Mouse (Mus musculus) liver, embryonic 14.5 days (tissue): Measurements from ENCODE around the gene Mars. TPM values are rescaled to one million over a fixed set of nuclear protein-coding genes. Genes with fewer than 3 reads are reported as not detected.

Source experiments
- ATAC-seq: fragments of 200-750 bp; cut with Nextera tagmentation; 2 replicates; pipeline ENCODE4 v1.8.0; 2017; ENCODE audit warnings: moderate number of reproducible peaks, mild to moderate bottlenecking, moderate library complexity; ENCODE audit not compliant: insufficient read depth
- DNase-seq, 3 experiments: peaks; one replicate each; pipeline ENCODE4 v3.0.0-alpha.2; 2012 to 2013; ENCODE audit warnings: low read depth in 3 of 3, low spot score in 3 of 3
- H3K27ac ChIP-seq: fragments of 300-500 bp; sonication (generic); 2 replicates; pipeline ENCODE4 v1.5.1; 2014; ENCODE audit warnings: moderate library complexity, mild to moderate bottlenecking, control low read depth, inconsistent platforms
- H3K27me3 ChIP-seq: fragments of 300-500 bp; sonication (generic); 2 replicates; pipeline ENCODE4 v1.6.1; 2014; ENCODE audit warnings: mild to moderate bottlenecking, low read length, moderate library complexity; ENCODE audit not compliant: control insufficient read depth, insufficient read depth
- H3K36me3 ChIP-seq: fragments of 300-500 bp; sonication (generic); replicated peaks from 2 replicates; pipeline ENCODE4 v1.6.1; 2014; ENCODE audit warnings: low read depth; ENCODE audit not compliant: control insufficient read depth, insufficient read depth
- H3K4me1 ChIP-seq, 2 experiments: fragments of 200-500 bp in 1 of 2; fragments of 300-500 bp in 1 of 2; sonication (generic) in 1 of 2; replicated peaks; 2 replicates each; pipeline ENCODE4 v1.6.1; 2012 to 2014; ENCODE audit warnings: antibody characterized with exemption in 1 of 2, inconsistent platforms in 1 of 2, low read length in 1 of 2; ENCODE audit not compliant: control insufficient read depth in 2 of 2, insufficient read depth in 2 of 2
- H3K4me2 ChIP-seq: fragments of 300-500 bp; sonication (generic); 2 replicates; pipeline ENCODE4 v1.6.1; 2014; ENCODE audit warnings: low read depth, mild to moderate bottlenecking, control low read depth, moderate library complexity
- H3K4me3 ChIP-seq, 2 experiments: fragments of 200-500 bp in 1 of 2; fragments of 300-500 bp in 1 of 2; sonication (generic) in 1 of 2; 2 replicates each; pipeline ENCODE4 v1.5.1; 2012 to 2014; ENCODE audit warnings: low read depth in 2 of 2, low read length in 2 of 2, mild to moderate bottlenecking in 2 of 2, control low read depth in 1 of 2, inconsistent platforms in 1 of 2, moderate library complexity in 1 of 2; ENCODE audit not compliant: insufficient read depth in 1 of 2
- H3K9ac ChIP-seq: fragments of 300-500 bp; sonication (generic); replicated peaks from 2 replicates; pipeline ENCODE4 v1.6.1; 2014; ENCODE audit warnings: mild to moderate bottlenecking, control low read depth, moderate library complexity
- H3K9me3 ChIP-seq: fragments of 300-500 bp; sonication (generic); 2 replicates; pipeline ENCODE4 v1.6.1; 2016; ENCODE audit warnings: low read length, mixed read lengths; ENCODE audit not compliant: control insufficient read depth
- CTCF ChIP-seq: IDR thresholded peaks from 2 replicates; pipeline ENCODE4 v1.5.1; 2016; ENCODE audit warnings: antibody characterized with exemption, low read depth, control low read depth
- EP300 ChIP-seq: IDR thresholded peaks from 2 replicates; pipeline ENCODE4 v1.6.1; 2016; ENCODE audit warnings: antibody characterized with exemption, low read depth
- WGBS: fragments of 180-500 bp; shearing (Covaris S2); extraction: QIAGEN DNeasy Blood & Tissue Kit; methylation state at CpG from one replicate; pipeline ENCODE4 v1.1.7; 2014; ENCODE audit not compliant: insufficient replicate concordance; 5-methylcytosine and 5-hydroxymethylcytosine counted together
- polyA plus RNA-seq, 2 experiments: library from polyadenylated mRNA; depleted of rRNA in 1 of 2; stranded (reverse) in 1 of 2; unstranded in 1 of 2; fragments of >200 nt; fragmentation: Nextera tagmentation in 1 of 2; extraction: Ambion mirVana in 1 of 2; gene quantifications; 2 replicates each; pipeline versions ENCODE4 v1.2.1 to v1.2.3; 2012 to 2014

Mars gene
- polyA plus RNA-seq, 2 experiments, result 63.4 to 101 TPM

- TF ChIP-seq CTCF (no peak), EP300 (no peak)
- Histone ChIP-seq H3K9ac (no peak overlapping the region), H3K27me3 (no peaks in the 10 kb centered on the region; the same call in 1 of the 2 replicates), H3K4me3 (no peak overlapping the region), H3K4me2 (no peak overlapping the region), H3K36me3 (no peaks in the 10 kb centered on the region), H3K4me1 (no peaks in the 10 kb centered on the region), H3K9me3 (no peaks in the 10 kb centered on the region), H3K27ac (no peak overlapping the region)
- WGBS, result 22% methylated on average over 14 of the region's 14 CpGs
- DNase-seq (peak in 2 of 3 experiments; percentile 28 to 33), ATAC-seq (no peak)
These were observed 55.8 kb downstream of the Mars start for GRCm38 (mm10) chr10:127255625-127256345.

GRCm38 (mm10) chr10:127250810-127251209 lies 60.8 kb downstream of the Mars start:
- Histone ChIP-seq H3K9me3 (no peaks in the 10 kb centered on the region), H3K27ac (no peak overlapping the region), H3K9ac (no peak overlapping the region), H3K36me3 (no peaks in the 10 kb centered on the region), H3K4me3 (no peak overlapping the region), H3K4me2 (no peak overlapping the region), H3K4me1 (no peaks in the 10 kb centered on the region), H3K27me3 (no peaks in the 10 kb centered on the region; the same call in none of the 2 replicates)
- 28% methylated on average over 5 of the region's 5 CpGs for WGBS
- ATAC-seq, result no peak
- DNase-seq, result no peak
- TF ChIP-seq EP300 (no peak), CTCF (no peak)

Other genes starting within 250 kb of the Mars start
- 175 and 221 TPM in 2 replicates for gene Cdk4, start 248.3 kb downstream of the Mars start, polyA plus RNA-seq (2012; rRNA removed)
- 519 and 576 TPM in 2 replicates for gene Cdk4, start 248.3 kb downstream of the Mars start, polyA plus RNA-seq (2014; fragmentation: Nextera tagmentation; extraction: Ambion mirVana)
- 35.8 and 41.8 TPM in 2 replicates for gene Tspan31, start 241.5 kb downstream of the Mars start, polyA plus RNA-seq (2012; rRNA removed)
- 18.9 and 23.8 TPM in 2 replicates for gene Tspan31, start 241.5 kb downstream of the Mars start, polyA plus RNA-seq (2014; fragmentation: Nextera tagmentation; extraction: Ambion mirVana)
- 3.0 and 3.7 TPM in 2 replicates for gene Agap2, start 236.5 kb downstream of the Mars start, polyA plus RNA-seq (2012; rRNA removed)
- 0.57 and 0.59 TPM in 2 replicates for gene Agap2, start 236.5 kb downstream of the Mars start, polyA plus RNA-seq (2014; fragmentation: Nextera tagmentation; extraction: Ambion mirVana)
- gene Os9, start 190.7 kb downstream of the Mars start, polyA plus RNA-seq (2012; rRNA removed), result 20.9 and 25.0 TPM in 2 replicates
- gene Os9, start 190.7 kb downstream of the Mars start, polyA plus RNA-seq (2014; fragmentation: Nextera tagmentation; extraction: Ambion mirVana), result 22.9 and 29.9 TPM in 2 replicates
- gene B4galnt1, start 146.6 kb downstream of the Mars start, polyA plus RNA-seq (2012; rRNA removed), result 9.9 and 10.4 TPM in 2 replicates
- 14.6 and 17.1 TPM in 2 replicates for gene B4galnt1, start 146.6 kb downstream of the Mars start, polyA plus RNA-seq (2014; fragmentation: Nextera tagmentation; extraction: Ambion mirVana)
- gene Slc26a10, start 131.1 kb downstream of the Mars start, polyA plus RNA-seq (2012; rRNA removed), result 1.5 and 1.7 TPM in 2 replicates
- 0.75 and 1.3 TPM in 2 replicates for gene Slc26a10, start 131.1 kb downstream of the Mars start, polyA plus RNA-seq (2014; fragmentation: Nextera tagmentation; extraction: Ambion mirVana)
- 6.9 and 7.7 TPM in 2 replicates for gene Arhgef25, start 121.7 kb downstream of the Mars start, polyA plus RNA-seq (2012; rRNA removed)
- 3.4 and 4.8 TPM in 2 replicates for gene Arhgef25, start 121.7 kb downstream of the Mars start, polyA plus RNA-seq (2014; fragmentation: Nextera tagmentation; extraction: Ambion mirVana)
- 35.9 and 38.6 TPM in 2 replicates for gene Dtx3, start 116.1 kb downstream of the Mars start, polyA plus RNA-seq (2012; rRNA removed)
- gene Dtx3, start 116.1 kb downstream of the Mars start, polyA plus RNA-seq (2014; fragmentation: Nextera tagmentation; extraction: Ambion mirVana), result 11.2 and 15.0 TPM in 2 replicates
- gene Pip4k2c, start 100.2 kb downstream of the Mars start, polyA plus RNA-seq (2012; rRNA removed), result 28.2 and 31.2 TPM in 2 replicates
- gene Pip4k2c, start 100.2 kb downstream of the Mars start, polyA plus RNA-seq (2014; fragmentation: Nextera tagmentation; extraction: Ambion mirVana), result 25.7 and 31.1 TPM in 2 replicates
- gene Kif5a, start 48.4 kb downstream of the Mars start, polyA plus RNA-seq (2012; rRNA removed), result 0.11 and 0.19 TPM in 2 replicates
- gene Kif5a, start 48.4 kb downstream of the Mars start, polyA plus RNA-seq (2014; fragmentation: Nextera tagmentation; extraction: Ambion mirVana), result 0.01 and 0.03 TPM in 2 replicates
- 53.8 and 58.7 TPM in 2 replicates for gene Dctn2, start 45.4 kb downstream of the Mars start, polyA plus RNA-seq (2012; rRNA removed)
- gene Dctn2, start 45.4 kb downstream of the Mars start, polyA plus RNA-seq (2014; fragmentation: Nextera tagmentation; extraction: Ambion mirVana), result 59.2 and 64.7 TPM in 2 replicates
- gene Mbd6, start 22.8 kb downstream of the Mars start, polyA plus RNA-seq (2012; rRNA removed), result 9.7 and 11.0 TPM in 2 replicates
- gene Mbd6, start 22.8 kb downstream of the Mars start, polyA plus RNA-seq (2014; fragmentation: Nextera tagmentation; extraction: Ambion mirVana), result 5.6 and 6.2 TPM in 2 replicates
- 7.3 and 8.8 TPM in 2 replicates for gene Arhgap9, start 10.2 kb upstream of the Mars start, polyA plus RNA-seq (2012; rRNA removed)
- 12.4 and 13.4 TPM in 2 replicates for gene Arhgap9, start 10.2 kb upstream of the Mars start, polyA plus RNA-seq (2014; fragmentation: Nextera tagmentation; extraction: Ambion mirVana)
- 1.1 and 1.4 TPM in 2 replicates for gene Gli1, start 30.2 kb upstream of the Mars start, polyA plus RNA-seq (2012; rRNA removed)
- gene Gli1, start 30.2 kb upstream of the Mars start, polyA plus RNA-seq (2014; fragmentation: Nextera tagmentation; extraction: Ambion mirVana), result 0.15 and 0.27 TPM in 2 replicates
- 0.59 and 0.61 TPM in 2 replicates for gene Inhbe, start 42.6 kb upstream of the Mars start, polyA plus RNA-seq (2012; rRNA removed)
- gene Inhbe, start 42.6 kb upstream of the Mars start, polyA plus RNA-seq (2014; fragmentation: Nextera tagmentation; extraction: Ambion mirVana), result 0.28 and 0.38 TPM in 2 replicates
- 1.5 and 2.0 TPM in 2 replicates for gene Inhbc, start 58.6 kb upstream of the Mars start, polyA plus RNA-seq (2012; rRNA removed)
- 2.1 and 2.4 TPM in 2 replicates for gene Inhbc, start 58.6 kb upstream of the Mars start, polyA plus RNA-seq (2014; fragmentation: Nextera tagmentation; extraction: Ambion mirVana)
- 10.9 and 16.2 TPM in 2 replicates for gene R3hdm2, start 68.5 kb upstream of the Mars start, polyA plus RNA-seq (2012; rRNA removed)
- gene R3hdm2, start 68.5 kb upstream of the Mars start, polyA plus RNA-seq (2014; fragmentation: Nextera tagmentation; extraction: Ambion mirVana), result 9.0 and 14.0 TPM in 2 replicates
- gene Stac3, start 189.9 kb upstream of the Mars start, polyA plus RNA-seq (2012; rRNA removed), result 0.16 and 0.37 TPM in 2 replicates
- gene Stac3, start 189.9 kb upstream of the Mars start, polyA plus RNA-seq (2014; fragmentation: Nextera tagmentation; extraction: Ambion mirVana), result not detected in 2 replicates
- 2.1 and 3.6 TPM in 2 replicates for gene Ndufa4l2, start 203.2 kb upstream of the Mars start, polyA plus RNA-seq (2012; rRNA removed)
- gene Ndufa4l2, start 203.2 kb upstream of the Mars start, polyA plus RNA-seq (2014; fragmentation: Nextera tagmentation; extraction: Ambion mirVana), result 2.0 and 5.8 TPM in 2 replicates
- 81.0 and 88.6 TPM in 2 replicates for gene Shmt2, start 210.7 kb upstream of the Mars start, polyA plus RNA-seq (2012; rRNA removed)
- 82.7 and 88.2 TPM in 2 replicates for gene Shmt2, start 210.7 kb upstream of the Mars start, polyA plus RNA-seq (2014; fragmentation: Nextera tagmentation; extraction: Ambion mirVana)
- not detected in 2 replicates for gene Nxph4, start 222.8 kb upstream of the Mars start, polyA plus RNA-seq (2012; rRNA removed)
- gene Nxph4, start 222.8 kb upstream of the Mars start, polyA plus RNA-seq (2014; fragmentation: Nextera tagmentation; extraction: Ambion mirVana), result 0.13 TPM in 1 of 2 replicates, not detected in the other